Mouse (Mus musculus) adrenal gland, adult 18-20 months (tissue): ENCODE results near the gene Rlbp1. TPM values are rescaled to one million over a fixed set of nuclear protein-coding genes. Genes with fewer than 3 reads are reported as not detected.

Experiments used
- DNase-seq, 2 experiments: peaks; one replicate each; pipeline ENCODE4 v3.0.0; 2021 to 2022; ENCODE audit warnings: low spot score in 2 of 2
- total RNA-seq, 2 experiments: library from RNA; stranded (reverse); gene quantifications; 1 replicate in 1 of 2; 2 replicates in 1 of 2; pipeline ENCODE4 v1.2.3; 2021

The Rlbp1 gene
- total RNA-seq, 2 experiments from 2014 or later, result not detected

DNA sequence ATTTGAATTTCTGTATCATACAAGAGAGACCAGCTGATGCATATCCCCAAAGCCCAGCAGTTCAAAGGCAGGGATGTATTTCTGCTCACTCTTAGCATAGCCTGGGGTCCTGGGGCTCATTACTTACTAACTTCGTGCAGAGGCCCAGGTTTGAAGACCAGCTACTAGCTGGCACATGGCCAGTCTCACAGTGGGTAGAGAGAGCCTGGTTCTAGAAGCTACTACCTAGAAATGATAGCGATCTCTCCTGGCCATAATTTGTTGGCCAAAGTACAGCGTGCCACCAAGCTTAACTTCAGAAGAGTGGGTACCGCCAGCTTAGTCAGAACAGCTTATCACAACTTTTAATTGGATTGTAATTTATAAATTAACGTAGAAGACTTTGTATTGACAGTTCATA lies 58.1 kb downstream of the Rlbp1 start:
- no peak for DNase-seq

Other genes with a start within 250 kb of the Rlbp1 start
- gene Mfge8, start 238.0 kb downstream of the Rlbp1 start, total RNA-seq, result 100 to 1,000 TPM; 180 to 220 TPM
- 1,000 to 10,000 TPM; 1,132 to 1,460 TPM for gene Abhd2, start 113.8 kb downstream of the Rlbp1 start, total RNA-seq
- under 1 TPM; 0.27 to 0.29 TPM for gene Fanci, start 4.9 kb upstream of the Rlbp1 start, total RNA-seq
- 10 to 100 TPM; 63.5 to 79.3 TPM for gene Polg, start 79.3 kb upstream of the Rlbp1 start, total RNA-seq
- 10 to 100 TPM; 13.8 to 22.0 TPM for gene Rhcg, start 230.6 kb upstream of the Rlbp1 start, total RNA-seq